In genomic region chr19:7416834-7417735, GRCm38 (mm10) we compare ENCODE assay signal across 8 mouse cellular contexts. TPM values are rescaled to one million over a fixed set of nuclear protein-coding genes. Genes with fewer than 3 reads are reported as not detected.
DNase-seq lines count a peak whose midpoint lies in the region; ATAC-seq and TF ChIP-seq lines count a peak whose summit lies in the region.

2700081O15Rik (plus strand) TSS chr19:7417625.

- H3K4me2 ChIP-seq in intestine, postnatal 0 days (replicated peaks; ENCODE audit: low read depth) = peak within 1 kb of the TSS; percentile 99
- H3K4me2 ChIP-seq in limb, embryonic 13.5 days (replicated peaks) = peak within 1 kb of the TSS; percentile 87
- H3K4me2 ChIP-seq in midbrain, embryonic 16.5 days (ENCODE audit: low read length) = peak within 1 kb of the TSS; percentile 88

- peak within 1 kb of the TSS; percentile 95 for H3K9ac ChIP-seq in intestine, postnatal 0 days (ENCODE audit: low read depth, low read length)
- H3K9ac ChIP-seq in limb, embryonic 13.5 days = peak within 1 kb of the TSS; percentile 96
- peak within 1 kb of the TSS; percentile 91 for H3K9ac ChIP-seq in midbrain, embryonic 16.5 days (ENCODE audit: low read depth, low read length)

- H3K27ac ChIP-seq in intestine, postnatal 0 days (ENCODE audit: low read depth, low read length) = peak within 1 kb of the TSS; percentile 82
- peak within 1 kb of the TSS; percentile 96 for H3K27ac ChIP-seq in limb, embryonic 13.5 days
- peak within 1 kb of the TSS; percentile 100 for H3K27ac ChIP-seq in midbrain, embryonic 16.5 days (ENCODE audit: low read length)

- H3K36me3 ChIP-seq in intestine, postnatal 0 days (ENCODE audit: control insufficient read depth, insufficient read depth) = peaks cover 15% of the 10 kb centered on the region
- peaks cover 25% of the 10 kb centered on the region for H3K36me3 ChIP-seq in limb, embryonic 13.5 days
- no peaks in the 10 kb centered on the region; the same call in 1 of the 2 replicates for H3K36me3 ChIP-seq in midbrain, embryonic 16.5 days (ENCODE audit: control insufficient read depth, insufficient read depth, low read length)
- no peaks in the 10 kb centered on the region for H3K36me3 ChIP-seq in splenic B cell, adult 2 months (ENCODE audit: control insufficient read depth, insufficient read depth, low read length, poor library complexity, severe bottlenecking)

- ATAC-seq in granulocyte monocyte progenitor cell, adult 5-6 weeks (replicated peaks; ENCODE audit: poor library complexity, severe bottlenecking) = peak; percentile 34
- ATAC-seq in intestine, postnatal 0 days = peak; percentile 68
- peak; percentile 64 for ATAC-seq in limb, embryonic 13.5 days (ENCODE audit: low FRiP score, low read depth)
- peak; percentile 50 for ATAC-seq in midbrain, embryonic 16.5 days

- H3K4me3 ChIP-seq in intestine, postnatal 0 days (ENCODE audit: low read depth, low read length) = peak within 1 kb of the TSS; percentile 79
- peak within 1 kb of the TSS; percentile 85 for H3K4me3 ChIP-seq in limb, embryonic 13.5 days
- peak within 1 kb of the TSS; percentile 81 for H3K4me3 ChIP-seq in midbrain, embryonic 16.5 days (ENCODE audit: low read depth, low read length)

- 0 out of 2 replicates have a peak, but pooled peaks cover 6% of the 10 kb centered on the region for H3K4me1 ChIP-seq in intestine, postnatal 0 days (replicated peaks; ENCODE audit: control insufficient read depth, insufficient read depth, low read length)
- H3K4me1 ChIP-seq in limb, embryonic 13.5 days = peaks cover 46% of the 10 kb centered on the region
- peaks cover 42% of the 10 kb centered on the region for H3K4me1 ChIP-seq in midbrain, embryonic 16.5 days (ENCODE audit: control insufficient read depth, insufficient read depth, low read length)

- TF ChIP-seq CTCF in intestine, postnatal 0 days (IDR thresholded peaks at IDR 0.05; ENCODE audit: low read depth) = no peak; the same call in 1 of the 2 replicates

- H3K27me3 ChIP-seq in intestine, postnatal 0 days (replicated peaks; ENCODE audit: control insufficient read depth, insufficient read depth, low read length) = no peaks in the 10 kb centered on the region
- no peaks in the 10 kb centered on the region for H3K27me3 ChIP-seq in limb, embryonic 13.5 days
- H3K27me3 ChIP-seq in midbrain, embryonic 16.5 days (ENCODE audit: control insufficient read depth, insufficient read depth, low read depth, low read length) = no peaks in the 10 kb centered on the region
- no peaks in the 10 kb centered on the region; the same call in 1 of the 2 replicates for H3K27me3 ChIP-seq in splenic B cell, adult 2 months (ENCODE audit: control insufficient read depth, insufficient read depth, low read length, poor library complexity, severe bottlenecking)

- peak; percentile 72 to 78 for DNase-seq in left cerebral cortex, adult 18-20 months (ENCODE audit: low spot score in 2 of 2)
- DNase-seq in left cerebral cortex, adult 11 months (ENCODE audit: low spot score) = no peak
- peak; percentile 87 for DNase-seq in embryo, embryonic 9.5 days (ENCODE audit: extremely low spot score)
- DNase-seq in splenic B cell, adult 2 months (ENCODE audit: low read depth, low spot score) = peak; percentile 58

- under 1% methylated on average over 106 of the region's 107 CpGs for WGBS in intestine, postnatal 0 days
- WGBS in limb, embryonic 13.5 days = under 1% methylated on average over 94 of the region's 107 CpGs
- under 1% methylated on average over 89 of the region's 107 CpGs for WGBS in midbrain, embryonic 16.5 days

- no peaks in the 10 kb centered on the region for H3K9me3 ChIP-seq in intestine, postnatal 0 days (ENCODE audit: control insufficient read depth)
- H3K9me3 ChIP-seq in limb, embryonic 13.5 days = no peaks in the 10 kb centered on the region
- no peaks in the 10 kb centered on the region for H3K9me3 ChIP-seq in midbrain, embryonic 16.5 days (replicated peaks; ENCODE audit: control insufficient read depth, low read length, poor library complexity, severe bottlenecking)

RNA-seq across cellular contexts. Expression of gene 2700081O15Rik, which starts in this region (rescaled TPM):
- total RNA-seq in left cerebral cortex, adult 18-20 months (2021) = 10 to 100 TPM; 29.5 to 31.1 TPM
- 1.5 and 3.1 TPM in 2 replicates for total RNA-seq in granulocyte monocyte progenitor cell, adult 5-6 weeks (2014; fragmentation: Nextera tagmentation)
- 1.2 and 1.6 TPM in 2 replicates for total RNA-seq in granulocyte monocyte progenitor cell, adult 5-6 weeks (2017)
- polyA plus RNA-seq in intestine, postnatal 0 days (2015; fragmentation: Nextera tagmentation; extraction: Ambion mirVana) = 2.7 and 2.9 TPM in 2 replicates
- polyA plus RNA-seq in limb, embryonic 13.5 days (2015; fragmentation: Nextera tagmentation; extraction: Ambion mirVana) = 10.0 and 10.5 TPM in 2 replicates
- polyA plus RNA-seq in midbrain, embryonic 16.5 days (2015; fragmentation: Nextera tagmentation; extraction: Ambion mirVana) = 11.0 and 12.0 TPM in 2 replicates

Comparison
In these comparisons a context has a peak if more than half of its experiments do, and no peak if none do; other contexts are left out.
1. RNA of gene 2700081O15Rik (total RNA-seq): 29.5 to 31.1 TPM in left cerebral cortex, adult 18-20 months; 1.2 to 3.1 TPM in granulocyte monocyte progenitor cell, adult 5-6 weeks; every median in the first group is over 4 times any median in the second.
2. Peak in every context shown above with its lines, with median percentiles within 50 percentile points of each other: ATAC-seq, H3K27ac ChIP-seq, H3K4me2 ChIP-seq, H3K4me3 ChIP-seq and H3K9ac ChIP-seq.